Mouse (Mus musculus): ENCODE measurements around the gene Cdkl4.

DNA sequence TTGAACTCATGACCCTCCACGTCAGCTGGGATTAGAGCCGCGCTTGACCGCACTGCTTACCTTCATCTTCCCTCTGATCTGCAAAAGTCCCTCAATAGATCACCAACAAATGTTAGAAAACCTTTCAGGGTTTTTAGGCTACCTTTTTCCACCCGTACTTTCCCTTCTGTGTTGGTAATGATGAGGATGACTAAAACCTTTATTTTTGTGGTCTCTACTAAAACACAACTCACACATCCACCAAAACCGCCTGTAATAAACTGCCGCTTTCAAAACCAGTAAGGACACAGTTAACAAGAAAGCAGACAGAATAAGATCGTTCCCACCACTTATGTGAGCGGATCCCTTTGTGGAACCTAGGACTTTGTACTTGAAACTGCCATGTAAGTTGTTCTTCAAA lies 1.5 kb upstream of the Cdkl4 start:
- TF ChIP-seq POLR2A (IDR thresholded peaks at IDR 0.05; ENCODE audit: borderline replicate concordance, control insufficient read depth, low read depth, low read length) (no peak), CTCF (IDR thresholded peaks at IDR 0.05; ENCODE audit: control insufficient read depth, insufficient read depth, low read length) (no peak)
